Mouse (Mus musculus) hindbrain, embryonic 16.5 days (tissue): ENCODE data around the gene Rnf113a2. TPM values are rescaled to one million over a fixed set of nuclear protein-coding genes. Genes with fewer than 3 reads are reported as not detected.
A peak's percentile ranks its signal among the peaks of the same experiment; 100 is the strongest.

ENCODE experiments used
- ATAC-seq: fragments of 200-750 bp; cut with Nextera tagmentation; 2 replicates; pipeline ENCODE4 v1.8.0; 2017; ENCODE audit warnings: moderate TSS enrichment, moderate library complexity
- H3K27ac ChIP-seq: fragments of 300-500 bp; sonication (generic); 2 replicates; pipeline ENCODE4 v1.5.1; 2014; ENCODE audit warnings: low read depth, mild to moderate bottlenecking, control low read depth, low read length, moderate library complexity
- H3K27me3 ChIP-seq: fragments of 300-500 bp; sonication (generic); replicated peaks from 2 replicates; pipeline ENCODE4 v1.6.1; 2014; ENCODE audit warnings: low read length; ENCODE audit not compliant: control insufficient read depth, insufficient read depth
- H3K36me3 ChIP-seq: fragments of 300-500 bp; sonication (generic); 2 replicates; pipeline ENCODE4 v1.6.1; 2014; ENCODE audit warnings: mild to moderate bottlenecking, low read length, moderate library complexity, mixed read lengths; ENCODE audit not compliant: control insufficient read depth, insufficient read depth
- H3K4me1 ChIP-seq: fragments of 300-500 bp; sonication (generic); 2 replicates; pipeline ENCODE4 v1.6.1; 2014; ENCODE audit warnings: low read depth, low read length; ENCODE audit not compliant: control insufficient read depth, insufficient read depth
- H3K4me2 ChIP-seq: fragments of 300-500 bp; sonication (generic); 2 replicates; pipeline ENCODE4 v1.6.1; 2014; ENCODE audit warnings: mild to moderate bottlenecking, low read length, control low read depth, moderate library complexity
- H3K4me3 ChIP-seq: fragments of 300-500 bp; sonication (generic); 2 replicates; pipeline ENCODE4 v1.5.1; 2014; ENCODE audit warnings: mild to moderate bottlenecking, low read length, control low read depth, moderate library complexity
- H3K9ac ChIP-seq: fragments of 300-500 bp; sonication (generic); 2 replicates; pipeline ENCODE4 v1.6.1; 2014; ENCODE audit warnings: low read depth, mild to moderate bottlenecking, control low read depth, low read length, moderate library complexity
- H3K9me3 ChIP-seq: fragments of 300-500 bp; sonication (generic); 2 replicates; pipeline ENCODE4 v1.6.1; 2014; ENCODE audit warnings: mild to moderate bottlenecking, low read length, moderate library complexity; ENCODE audit not compliant: control insufficient read depth
- WGBS: fragments of 180-500 bp; shearing (Covaris S2); extraction: QIAGEN DNeasy Blood & Tissue Kit; methylation state at CpG from one replicate; pipeline ENCODE4 v1.1.7; 2014; 5-methylcytosine and 5-hydroxymethylcytosine counted together
- polyA plus RNA-seq: library from polyadenylated mRNA; unstranded; fragments of >200 nt; fragmentation: Nextera tagmentation; extraction: Ambion mirVana; gene quantifications from 2 replicates; pipeline ENCODE4 v1.2.1, GENCODE M21; 2015

The Rnf113a2 gene
- polyA plus RNA-seq, 1 experiment from 2014 or later, result 23.5 TPM

- Histone ChIP-seq H3K27ac (no peak overlapping the region), H3K4me1 (peaks cover 4% of the 10 kb centered on the region), H3K4me2 (no peak overlapping the region), H3K36me3 (peaks cover 3% of the 10 kb centered on the region), H3K27me3 (no peaks in the 10 kb centered on the region), H3K9me3 (no peaks in the 10 kb centered on the region), H3K9ac (no peak overlapping the region), H3K4me3 (no peak overlapping the region)
- no peak for ATAC-seq
- 83% methylated on average over 9 of the region's 9 CpGs for WGBS
Measured at GRCm38 (mm10) chr12:84402923-84403322, 14.1 kb upstream of the Rnf113a2 start.

GRCm38 (mm10) chr12:84404541-84404940 lies 12.5 kb upstream of the Rnf113a2 start:
- ATAC-seq, result no peak
- Histone ChIP-seq H3K27me3 (no peaks in the 10 kb centered on the region), H3K36me3 (peaks cover 3% of the 10 kb centered on the region), H3K9me3 (no peaks in the 10 kb centered on the region), H3K4me3 (no peak overlapping the region), H3K4me2 (no peak overlapping the region), H3K4me1 (peaks cover 8% of the 10 kb centered on the region), H3K27ac (no peak overlapping the region), H3K9ac (no peak overlapping the region)
- 73% methylated on average over 6 of the region's 6 CpGs for WGBS

- H3K9me3 ChIP-seq, result no peaks in the 10 kb centered on the region
- H3K9ac ChIP-seq, result no peak overlapping the region
- no peak overlapping the region for H3K4me2 ChIP-seq
- ATAC-seq, result no peak
- H3K4me3 ChIP-seq, result no peak overlapping the region
- H3K36me3 ChIP-seq, result no peaks in the 10 kb centered on the region; the same call in 1 of the 2 replicates
- no peak overlapping the region for H3K27ac ChIP-seq
- WGBS, result 62% methylated on average over 4 of the region's 4 CpGs
- H3K4me1 ChIP-seq, result peaks cover 9% of the 10 kb centered on the region
- H3K27me3 ChIP-seq, result no peaks in the 10 kb centered on the region
Measured at GRCm38 (mm10) chr12:84407259-84407658, 9.7 kb upstream of the Rnf113a2 start.

GRCm38 (mm10) chr12:84407874-84408818 lies 8.8 kb upstream of the Rnf113a2 start:
- peak overlapping the region; percentile 95 for H3K27ac ChIP-seq
- ATAC-seq, result peak; percentile 81
- H3K9me3 ChIP-seq, result no peaks in the 10 kb centered on the region
- H3K36me3 ChIP-seq, result no peaks in the 10 kb centered on the region
- no peaks in the 10 kb centered on the region for H3K27me3 ChIP-seq
- peak overlapping the region; percentile 86 for H3K4me3 ChIP-seq
- peak overlapping the region; percentile 91 for H3K9ac ChIP-seq
- peaks cover 9% of the 10 kb centered on the region for H3K4me1 ChIP-seq
- 2% methylated on average over 34 of the region's 52 CpGs for WGBS
- peak overlapping the region; percentile 90 for H3K4me2 ChIP-seq

GRCm38 (mm10) chr12:84408819-84409507 lies 8.0 kb upstream of the Rnf113a2 start, which contains the start of the genes Entpd5 and Bbof1:
Gene Entpd5, minus strand, starts transcription at chr12:84409029.
Gene Bbof1, plus strand, starts transcription at chr12:84409071.
- Histone ChIP-seq H3K4me1 (peaks cover 9% of the 10 kb centered on the region), H3K9ac (peak within 1 kb of the TSS; percentile 91), H3K27me3 (no peaks in the 10 kb centered on the region), H3K27ac (peak within 1 kb of the TSS; percentile 95), H3K9me3 (no peaks in the 10 kb centered on the region), H3K36me3 (no peaks in the 10 kb centered on the region), H3K4me3 (peak within 1 kb of the TSS; percentile 86), H3K4me2 (peak within 1 kb of the TSS; percentile 90)
- ATAC-seq, result peak; percentile 95
- WGBS, result under 1% methylated on average over 45 of the region's 63 CpGs

- WGBS, result 31% methylated on average over 18 of the region's 18 CpGs
- ATAC-seq, result no peak
- H3K27me3 ChIP-seq, result no peaks in the 10 kb centered on the region
Measured at GRCm38 (mm10) chr12:84417605-84417922, 568 bp downstream of the Rnf113a2 start.

GRCm38 (mm10) chr12:84423990-84424389 lies 7.0 kb downstream of the Rnf113a2 start:
- Histone ChIP-seq H3K27ac (no peak overlapping the region), H3K27me3 (no peaks in the 10 kb centered on the region), H3K9ac (no peak overlapping the region), H3K9me3 (no peaks in the 10 kb centered on the region), H3K4me3 (no peak overlapping the region), H3K36me3 (no peaks in the 10 kb centered on the region; the same call in 1 of the 2 replicates), H3K4me2 (no peak overlapping the region), H3K4me1 (no peaks in the 10 kb centered on the region)
- WGBS, result 63% methylated on average over 3 of the region's 3 CpGs
- ATAC-seq, result no peak

More at GRCm38 (mm10) chr12:84417605-84417922, 568 bp downstream of the Rnf113a2 start:
- peak overlapping the region; percentile 81 for H3K27ac ChIP-seq
- H3K9ac ChIP-seq, result peak overlapping the region; percentile 77
- H3K36me3 ChIP-seq, result no peaks in the 10 kb centered on the region; the same call in 1 of the 2 replicates
- peaks cover 5% of the 10 kb centered on the region for H3K4me1 ChIP-seq
- H3K4me2 ChIP-seq, result peak overlapping the region; percentile 83
- no peaks in the 10 kb centered on the region for H3K9me3 ChIP-seq
- H3K4me3 ChIP-seq, result peak overlapping the region; percentile 66

- 91% methylated on average over 2 of the region's 2 CpGs for WGBS
- H3K4me2 ChIP-seq, result no peak overlapping the region
- peaks cover 20% of the 10 kb centered on the region for H3K36me3 ChIP-seq
- H3K9ac ChIP-seq, result no peak overlapping the region
- H3K4me3 ChIP-seq, result no peak overlapping the region
- H3K27ac ChIP-seq, result no peak overlapping the region
- ATAC-seq, result no peak
- no peaks in the 10 kb centered on the region for H3K27me3 ChIP-seq
- no peaks in the 10 kb centered on the region for H3K9me3 ChIP-seq
- H3K4me1 ChIP-seq, result no peaks in the 10 kb centered on the region
Measured at GRCm38 (mm10) chr12:84429825-84430224, 12.8 kb downstream of the Rnf113a2 start.

- ATAC-seq, result no peak
- H3K27ac ChIP-seq, result no peak overlapping the region
- no peaks in the 10 kb centered on the region for H3K4me1 ChIP-seq
- H3K4me2 ChIP-seq, result no peak overlapping the region
- no peak overlapping the region for H3K9ac ChIP-seq
- H3K36me3 ChIP-seq, result peaks cover 9% of the 10 kb centered on the region; the same call in 1 of the 2 replicates
- 93% methylated on average over 2 of the region's 2 CpGs for WGBS
- H3K27me3 ChIP-seq, result no peaks in the 10 kb centered on the region
- no peak overlapping the region for H3K4me3 ChIP-seq
- no peaks in the 10 kb centered on the region for H3K9me3 ChIP-seq
Measured at GRCm38 (mm10) chr12:84438697-84439096, 21.7 kb downstream of the Rnf113a2 start.
